Mouse (Mus musculus): ENCODE data around the gene Gm45213. TPM values are rescaled to one million over a fixed set of nuclear protein-coding genes. Genes with fewer than 3 reads are reported as not detected.
A peak's percentile ranks its signal among the peaks of the same experiment; 100 is the strongest.

The Gm45213 gene
- polyA plus RNA-seq, 1 experiment from 2014 or later, result not detected

GRCm38 (mm10) chr7:66094141-66094540 lies 50.7 kb downstream of the Gm45213 start:
- Histone ChIP-seq H3K27ac (ENCODE audit: low read length) (no peak overlapping the region), H3K27me3 (replicated peaks; ENCODE audit: control insufficient read depth, insufficient read depth, low read length) (no peaks in the 10 kb centered on the region), H3K9me3 (ENCODE audit: control insufficient read depth, low read length) (no peaks in the 10 kb centered on the region), H3K36me3 (ENCODE audit: control insufficient read depth, insufficient read depth, low read length) (peaks cover 2% of the 10 kb centered on the region; the same call in 1 of the 2 replicates), H3K4me2 (ENCODE audit: low read depth, low read length) (no peak overlapping the region), H3K4me3 (ENCODE audit: low read length) (no peak overlapping the region), H3K9ac (ENCODE audit: low read depth, low read length) (no peak overlapping the region), H3K4me1 (ENCODE audit: control insufficient read depth, insufficient read depth, low read length) (no peaks in the 10 kb centered on the region)
- WGBS, result 74% methylated on average over 5 of the region's 5 CpGs
- ATAC-seq, result no peak

- Histone ChIP-seq H3K9ac (ENCODE audit: low read depth, low read length) (no peak overlapping the region), H3K36me3 (ENCODE audit: control insufficient read depth, insufficient read depth, low read length) (no peaks in the 10 kb centered on the region), H3K27me3 (replicated peaks; ENCODE audit: control insufficient read depth, insufficient read depth, low read length) (no peaks in the 10 kb centered on the region), H3K27ac (ENCODE audit: low read length) (no peak overlapping the region), H3K9me3 (ENCODE audit: control insufficient read depth, low read length) (no peaks in the 10 kb centered on the region), H3K4me2 (ENCODE audit: low read depth, low read length) (no peak overlapping the region), H3K4me1 (ENCODE audit: control insufficient read depth, insufficient read depth, low read length) (no peaks in the 10 kb centered on the region), H3K4me3 (ENCODE audit: low read length) (no peak overlapping the region)
- ATAC-seq, result no peak
- 84% methylated on average over 7 of the region's 7 CpGs for WGBS
Measured at GRCm38 (mm10) chr7:66098803-66099202, 55.4 kb downstream of the Gm45213 start.

GRCm38 (mm10) chr7:66101866-66102265 lies 58.5 kb downstream of the Gm45213 start:
- no peak overlapping the region for H3K4me3 ChIP-seq (ENCODE audit: low read length)
- no peak for ATAC-seq
- H3K36me3 ChIP-seq (ENCODE audit: control insufficient read depth, insufficient read depth, low read length), result no peaks in the 10 kb centered on the region
- no peaks in the 10 kb centered on the region for H3K4me1 ChIP-seq (ENCODE audit: control insufficient read depth, insufficient read depth, low read length)
- H3K9me3 ChIP-seq (ENCODE audit: control insufficient read depth, low read length), result no peaks in the 10 kb centered on the region
- H3K4me2 ChIP-seq (ENCODE audit: low read depth, low read length), result no peak overlapping the region
- 4% methylated on average over 4 of the region's 4 CpGs for WGBS
- no peak overlapping the region for H3K9ac ChIP-seq (ENCODE audit: low read depth, low read length)
- no peaks in the 10 kb centered on the region for H3K27me3 ChIP-seq (replicated peaks; ENCODE audit: control insufficient read depth, insufficient read depth, low read length)
- H3K27ac ChIP-seq (ENCODE audit: low read length), result no peak overlapping the region

- Histone ChIP-seq H3K27ac (ENCODE audit: low read length) (no peak overlapping the region), H3K9me3 (ENCODE audit: control insufficient read depth, low read length) (no peaks in the 10 kb centered on the region), H3K4me2 (ENCODE audit: low read depth, low read length) (no peak overlapping the region), H3K36me3 (ENCODE audit: control insufficient read depth, insufficient read depth, low read length) (no peaks in the 10 kb centered on the region), H3K27me3 (replicated peaks; ENCODE audit: control insufficient read depth, insufficient read depth, low read length) (no peaks in the 10 kb centered on the region), H3K9ac (ENCODE audit: low read depth, low read length) (no peak overlapping the region), H3K4me3 (ENCODE audit: low read length) (no peak overlapping the region), H3K4me1 (ENCODE audit: control insufficient read depth, insufficient read depth, low read length) (no peaks in the 10 kb centered on the region)
- WGBS, result 90% methylated on average over 5 of the region's 5 CpGs
- no peak for ATAC-seq
Measured at GRCm38 (mm10) chr7:66104531-66104930, 61.1 kb downstream of the Gm45213 start.

GRCm38 (mm10) chr7:66105771-66106170 lies 62.4 kb downstream of the Gm45213 start:
- ATAC-seq, result no peak

GRCm38 (mm10) chr7:66106581-66107056 lies 63.2 kb downstream of the Gm45213 start:
- Histone ChIP-seq H3K4me1 (ENCODE audit: control insufficient read depth, insufficient read depth, low read length) (peaks cover 4% of the 10 kb centered on the region), H3K36me3 (ENCODE audit: control insufficient read depth, insufficient read depth, low read length) (no peaks in the 10 kb centered on the region), H3K9ac (ENCODE audit: low read depth, low read length) (no peak overlapping the region), H3K4me2 (ENCODE audit: low read depth, low read length) (no peak overlapping the region), H3K27me3 (replicated peaks; ENCODE audit: control insufficient read depth, insufficient read depth, low read length) (no peaks in the 10 kb centered on the region), H3K27ac (ENCODE audit: low read length) (no peak overlapping the region), H3K9me3 (ENCODE audit: control insufficient read depth, low read length) (no peaks in the 10 kb centered on the region), H3K4me3 (ENCODE audit: low read length) (no peak overlapping the region)
- no peak for ATAC-seq
- 62% methylated on average over 7 of the region's 7 CpGs for whole genome bisulfite sequencing

More at GRCm38 (mm10) chr7:66105771-66106170, 62.4 kb downstream of the Gm45213 start:
- Histone ChIP-seq H3K4me1 (ENCODE audit: control insufficient read depth, insufficient read depth, low read length) (no peaks in the 10 kb centered on the region), H3K27me3 (replicated peaks; ENCODE audit: control insufficient read depth, insufficient read depth, low read length) (no peaks in the 10 kb centered on the region), H3K36me3 (ENCODE audit: control insufficient read depth, insufficient read depth, low read length) (no peaks in the 10 kb centered on the region), H3K4me3 (ENCODE audit: low read length) (no peak overlapping the region), H3K9ac (ENCODE audit: low read depth, low read length) (no peak overlapping the region), H3K9me3 (ENCODE audit: control insufficient read depth, low read length) (no peaks in the 10 kb centered on the region), H3K27ac (ENCODE audit: low read length) (no peak overlapping the region), H3K4me2 (ENCODE audit: low read depth, low read length) (no peak overlapping the region)
- WGBS, result 52% methylated on average over 4 of the region's 4 CpGs

- 70% methylated on average over 11 of the region's 11 CpGs for WGBS
- Histone ChIP-seq H3K4me1 (ENCODE audit: control insufficient read depth, insufficient read depth, low read length) (peaks cover 4% of the 10 kb centered on the region), H3K36me3 (ENCODE audit: control insufficient read depth, insufficient read depth, low read length) (no peaks in the 10 kb centered on the region), H3K27ac (ENCODE audit: low read length) (no peak overlapping the region), H3K27me3 (replicated peaks; ENCODE audit: control insufficient read depth, insufficient read depth, low read length) (no peaks in the 10 kb centered on the region), H3K4me2 (ENCODE audit: low read depth, low read length) (no peak overlapping the region), H3K9ac (ENCODE audit: low read depth, low read length) (no peak overlapping the region), H3K9me3 (ENCODE audit: control insufficient read depth, low read length) (no peaks in the 10 kb centered on the region), H3K4me3 (ENCODE audit: low read length) (no peak overlapping the region)
- no peak for ATAC-seq
Measured at GRCm38 (mm10) chr7:66107206-66107605, 63.8 kb downstream of the Gm45213 start.

GRCm38 (mm10) chr7:66107930-66108329 lies 64.5 kb downstream of the Gm45213 start:
- H3K9ac ChIP-seq (ENCODE audit: low read depth, low read length), result no peak overlapping the region
- WGBS, result 15% methylated on average over 7 of the region's 7 CpGs
- no peaks in the 10 kb centered on the region for H3K36me3 ChIP-seq (ENCODE audit: control insufficient read depth, insufficient read depth, low read length)
- H3K27ac ChIP-seq (ENCODE audit: low read length), result no peak overlapping the region
- no peak overlapping the region for H3K4me3 ChIP-seq (ENCODE audit: low read length)
- H3K4me1 ChIP-seq (ENCODE audit: control insufficient read depth, insufficient read depth, low read length), result peaks cover 4% of the 10 kb centered on the region
- H3K9me3 ChIP-seq (ENCODE audit: control insufficient read depth, low read length), result no peaks in the 10 kb centered on the region
- no peak overlapping the region for H3K4me2 ChIP-seq (ENCODE audit: low read depth, low read length)
- no peak for ATAC-seq
- no peaks in the 10 kb centered on the region for H3K27me3 ChIP-seq (replicated peaks; ENCODE audit: control insufficient read depth, insufficient read depth, low read length)

- WGBS, result under 1% methylated on average over 103 of the region's 123 CpGs
- Histone ChIP-seq H3K27ac (ENCODE audit: low read length) (peak within 1 kb of the TSS; percentile 82), H3K36me3 (ENCODE audit: control insufficient read depth, insufficient read depth, low read length) (no peaks in the 10 kb centered on the region), H3K4me3 (ENCODE audit: low read length) (peak within 1 kb of the TSS; percentile 87), H3K27me3 (replicated peaks; ENCODE audit: control insufficient read depth, insufficient read depth, low read length) (no peaks in the 10 kb centered on the region), H3K9ac (ENCODE audit: low read depth, low read length) (peak within 1 kb of the TSS; percentile 82), H3K4me1 (ENCODE audit: control insufficient read depth, insufficient read depth, low read length) (peaks cover 4% of the 10 kb centered on the region), H3K4me2 (ENCODE audit: low read depth, low read length) (peak within 1 kb of the TSS; percentile 84), H3K9me3 (ENCODE audit: control insufficient read depth, low read length) (no peaks in the 10 kb centered on the region)
- peak; percentile 86 for ATAC-seq
Measured at GRCm38 (mm10) chr7:66108961-66109854, 65.8 kb downstream of the Gm45213 start, which contains the start of gene Chsy1. TSS of gene Chsy1 (plus strand) at chr7:66109515.

Data from intestine, embryonic 16.5 days (tissue).